Mouse (Mus musculus) midbrain, embryonic 16.5 days (tissue): ENCODE measurements around the gene Gpr84. TPM values are rescaled to one million over a fixed set of nuclear protein-coding genes. Genes with fewer than 3 reads are reported as not detected.

ENCODE experiments used
- ATAC-seq: fragments of 200-750 bp; cut with Nextera tagmentation; 2 replicates; pipeline ENCODE4 v1.8.0; 2017; ENCODE audit warnings: moderate TSS enrichment
- H3K27ac ChIP-seq: fragments of 300-500 bp; sonication (generic); 2 replicates; pipeline ENCODE4 v1.5.1; 2014; ENCODE audit warnings: mild to moderate bottlenecking, low read length, mixed read lengths
- H3K27me3 ChIP-seq: fragments of 300-500 bp; sonication (generic); 2 replicates; pipeline ENCODE4 v1.6.1; 2014; ENCODE audit warnings: low read depth, low read length, mixed read lengths; ENCODE audit not compliant: control insufficient read depth, insufficient read depth
- H3K36me3 ChIP-seq: fragments of 300-500 bp; sonication (generic); 2 replicates; pipeline ENCODE4 v1.6.1; 2014; ENCODE audit warnings: mild to moderate bottlenecking, low read length, moderate library complexity, mixed read lengths; ENCODE audit not compliant: control insufficient read depth, insufficient read depth
- H3K4me1 ChIP-seq: fragments of 300-500 bp; sonication (generic); 2 replicates; pipeline ENCODE4 v1.6.1; 2014; ENCODE audit warnings: mild to moderate bottlenecking, low read length, mixed read lengths; ENCODE audit not compliant: control insufficient read depth, insufficient read depth
- H3K4me2 ChIP-seq: fragments of 300-500 bp; sonication (generic); 2 replicates; pipeline ENCODE4 v1.6.1; 2014; ENCODE audit warnings: mild to moderate bottlenecking, low read length, mixed read lengths
- H3K4me3 ChIP-seq: fragments of 300-500 bp; sonication (generic); 2 replicates; pipeline ENCODE4 v1.5.1; 2014; ENCODE audit warnings: low read depth, mild to moderate bottlenecking, low read length, moderate library complexity, mixed read lengths
- H3K9ac ChIP-seq: fragments of 300-500 bp; sonication (generic); 2 replicates; pipeline ENCODE4 v1.6.1; 2014; ENCODE audit warnings: low read depth, low read length, mixed read lengths
- H3K9me3 ChIP-seq: fragments of 300-500 bp; sonication (generic); replicated peaks from 2 replicates; pipeline ENCODE4 v1.6.1; 2014; ENCODE audit warnings: mild to moderate bottlenecking, low read length, mixed read lengths; ENCODE audit not compliant: control insufficient read depth, poor library complexity, severe bottlenecking
- WGBS: fragments of 180-500 bp; shearing (Covaris S2); extraction: QIAGEN DNeasy Blood & Tissue Kit; methylation state at CpG from one replicate; pipeline ENCODE4 v1.1.7; 2014; 5-methylcytosine and 5-hydroxymethylcytosine counted together
- polyA plus RNA-seq: library from polyadenylated mRNA; unstranded; fragments of >200 nt; fragmentation: Nextera tagmentation; extraction: Ambion mirVana; gene quantifications from 2 replicates; pipeline ENCODE4 v1.2.1, GENCODE M21; 2015

The Gpr84 gene
- polyA plus RNA-seq, 1 experiment from 2014 or later: 0.64 TPM

DNA sequence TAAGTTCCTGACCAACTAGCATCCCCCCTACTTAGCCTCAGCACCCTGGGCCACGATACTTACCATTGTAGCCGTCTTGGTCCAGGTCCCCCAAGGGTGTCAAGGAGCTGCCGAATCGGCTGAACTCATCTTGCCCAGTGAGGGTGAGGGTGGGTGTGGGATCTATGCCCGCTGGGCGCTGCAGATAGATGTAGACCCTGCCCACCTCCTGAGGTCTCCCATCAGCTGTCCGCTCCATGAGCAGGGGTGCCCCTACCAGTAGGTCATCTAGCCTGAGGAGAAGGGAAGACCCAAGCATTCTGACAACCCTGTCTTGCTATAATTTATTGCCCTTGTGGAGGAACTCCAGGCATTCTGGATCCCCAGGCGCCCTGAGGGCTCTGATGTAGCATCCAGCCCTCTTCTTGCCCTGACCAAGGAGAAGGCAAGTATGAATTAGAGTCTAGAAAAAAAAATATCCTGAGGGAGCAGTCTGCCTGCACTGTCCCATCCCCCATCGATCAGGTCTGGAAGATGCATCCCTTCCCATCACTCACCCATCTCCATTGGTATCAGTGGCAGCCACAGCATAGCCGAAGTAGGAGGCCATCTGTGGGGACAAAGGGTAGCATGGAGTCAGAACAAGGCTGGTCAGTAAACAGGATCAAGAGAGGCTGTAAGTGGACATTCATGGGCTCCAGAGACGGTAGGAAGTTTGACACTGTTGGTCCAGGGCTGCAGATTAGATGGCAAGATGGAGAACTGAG is 43.3 kb upstream of the Gpr84 start:
- no peak overlapping the region for H3K9ac ChIP-seq
- ATAC-seq: no peak
- H3K4me3 ChIP-seq: no peak overlapping the region
- no peak overlapping the region for H3K4me2 ChIP-seq
- H3K9me3 ChIP-seq: no peaks in the 10 kb centered on the region
- no peak overlapping the region for H3K27ac ChIP-seq
- WGBS: 94% methylated on average over 11 of the region's 11 CpGs
- H3K36me3 ChIP-seq: no peaks in the 10 kb centered on the region
- no peaks in the 10 kb centered on the region for H3K4me1 ChIP-seq
- H3K27me3 ChIP-seq: no peaks in the 10 kb centered on the region

DNA sequence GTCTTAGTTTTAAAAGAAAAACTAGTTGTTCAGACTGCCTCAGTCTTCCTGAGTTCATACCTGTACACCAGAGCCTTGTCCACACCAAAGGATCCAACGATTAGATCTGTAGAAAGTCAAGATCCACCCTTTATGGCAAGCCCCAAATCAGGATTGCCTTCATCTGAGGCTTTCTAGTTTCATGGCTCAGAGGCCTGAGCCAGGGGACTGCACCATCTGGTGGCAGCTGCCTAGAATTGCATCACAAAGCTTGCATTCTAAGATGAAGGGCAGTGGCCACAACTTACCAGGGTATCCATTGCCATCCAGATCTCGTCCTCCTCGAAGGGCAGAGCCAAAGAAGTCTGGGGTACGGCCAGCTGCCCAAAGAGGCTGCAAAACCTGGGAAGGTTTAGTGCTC is 42.4 kb upstream of the Gpr84 start:
- Histone ChIP-seq H3K4me1 (no peaks in the 10 kb centered on the region), H3K36me3 (no peaks in the 10 kb centered on the region), H3K9ac (no peak overlapping the region), H3K4me2 (no peak overlapping the region), H3K27me3 (no peaks in the 10 kb centered on the region), H3K4me3 (no peak overlapping the region), H3K27ac (no peak overlapping the region), H3K9me3 (no peaks in the 10 kb centered on the region)
- WGBS: 39% methylated on average over 4 of the region's 4 CpGs
- ATAC-seq: no peak

DNA sequence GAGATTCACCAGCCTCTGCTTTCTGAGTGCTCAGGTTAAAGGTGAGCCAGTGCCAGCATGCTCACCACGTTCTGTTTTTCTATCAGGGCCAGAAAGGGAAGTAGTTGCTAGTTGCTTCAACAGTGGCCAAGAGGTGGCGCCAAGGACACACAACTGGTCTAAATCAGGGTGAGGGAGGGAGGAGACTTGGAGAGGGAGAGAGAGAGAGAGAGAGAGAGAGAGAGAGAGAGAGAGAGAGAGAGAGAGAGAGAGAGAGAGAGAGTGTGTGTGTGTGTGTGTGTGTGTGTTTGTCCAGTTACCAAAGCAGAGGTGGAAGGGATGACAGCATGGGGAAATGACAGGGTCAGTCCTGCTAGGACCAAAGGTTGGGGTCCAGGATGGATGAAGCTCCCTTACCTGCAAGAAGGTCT is 36.9 kb upstream of the Gpr84 start:
- Histone ChIP-seq H3K4me1 (0 out of 2 replicates have a peak, but pooled peaks cover 2% of the 10 kb centered on the region), H3K9me3 (no peaks in the 10 kb centered on the region), H3K4me3 (no peak overlapping the region), H3K27ac (no peak overlapping the region), H3K36me3 (no peaks in the 10 kb centered on the region), H3K4me2 (no peak overlapping the region), H3K9ac (no peak overlapping the region), H3K27me3 (no peaks in the 10 kb centered on the region)
- 0% methylated on average over 2 of the region's 2 CpGs for WGBS
- no peak for ATAC-seq

DNA sequence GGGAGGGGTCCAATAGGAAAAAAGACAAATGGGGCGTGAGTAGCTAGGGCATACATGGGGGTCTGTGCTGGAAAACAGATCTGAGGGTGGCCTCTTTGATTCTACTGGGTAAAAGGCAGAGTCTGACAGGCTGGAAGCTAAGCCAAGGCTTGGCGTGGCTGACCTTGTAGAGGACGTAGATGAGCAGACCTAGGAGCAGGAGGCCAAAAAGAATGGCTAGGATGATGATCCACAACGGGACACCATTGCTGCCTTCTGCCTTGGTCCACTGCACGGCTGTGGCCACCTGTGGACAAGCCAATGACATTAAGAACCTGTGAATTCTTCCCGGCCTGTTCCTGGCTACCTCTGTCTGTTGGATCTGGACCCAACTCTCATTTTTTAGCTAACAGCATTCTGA is 35.4 kb upstream of the Gpr84 start:
- no peak overlapping the region for H3K9ac ChIP-seq
- no peak overlapping the region for H3K4me2 ChIP-seq
- H3K4me3 ChIP-seq: no peak overlapping the region
- no peaks in the 10 kb centered on the region for H3K9me3 ChIP-seq
- H3K27ac ChIP-seq: no peak overlapping the region
- 85% methylated on average over 6 of the region's 6 CpGs for WGBS
- no peaks in the 10 kb centered on the region for H3K27me3 ChIP-seq
- ATAC-seq: no peak
- no peaks in the 10 kb centered on the region for H3K36me3 ChIP-seq
- peaks cover 5% of the 10 kb centered on the region for H3K4me1 ChIP-seq

DNA sequence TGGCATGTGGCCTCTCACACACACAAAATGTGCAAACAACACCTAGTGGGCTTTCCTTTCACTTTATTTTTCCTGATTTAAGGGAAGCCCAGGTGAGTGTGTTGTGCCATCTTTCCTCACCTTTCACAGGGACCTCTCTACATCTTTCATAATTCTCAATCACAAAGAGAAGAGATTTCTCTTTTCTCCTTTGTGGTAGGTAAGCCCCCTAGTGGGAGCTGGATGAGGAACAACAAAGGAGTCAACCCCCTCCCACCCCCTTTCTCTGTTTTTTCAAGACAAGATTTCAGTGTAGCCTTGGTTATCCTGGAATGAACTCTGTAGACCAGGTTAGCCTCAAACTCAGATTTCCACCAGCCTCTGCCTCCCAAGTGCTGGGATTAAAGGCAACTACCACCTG is 33.1 kb upstream of the Gpr84 start:
- Histone ChIP-seq H3K9ac (no peak overlapping the region), H3K4me3 (no peak overlapping the region), H3K27me3 (no peaks in the 10 kb centered on the region)

DNA sequence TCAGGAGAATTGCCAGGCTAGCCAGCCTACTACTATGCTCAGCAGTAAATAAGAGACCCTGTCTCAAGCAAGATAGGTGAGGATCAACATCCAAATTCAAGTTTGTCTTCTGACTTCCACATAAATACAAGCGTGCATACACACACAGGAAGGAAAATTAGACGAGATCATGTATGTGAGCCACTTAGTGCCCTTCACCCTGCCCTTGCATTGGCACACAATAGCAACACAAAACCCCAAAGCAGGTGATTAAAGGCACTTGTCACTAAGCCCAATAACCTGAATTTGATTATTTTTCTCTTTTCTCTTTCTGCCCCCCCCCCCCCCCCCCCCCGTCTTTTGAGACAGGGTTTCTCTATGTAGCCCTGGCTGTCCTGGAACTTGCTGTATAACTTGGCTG is 32.6 kb upstream of the Gpr84 start:
- WGBS: 74% methylated on average over 2 of the region's 3 CpGs
- Histone ChIP-seq H3K9me3 (no peaks in the 10 kb centered on the region), H3K36me3 (no peaks in the 10 kb centered on the region), H3K27ac (no peak overlapping the region), H3K4me1 (peaks cover 19% of the 10 kb centered on the region), H3K4me2 (no peak overlapping the region), H3K9ac (no peak overlapping the region), H3K27me3 (no peaks in the 10 kb centered on the region), H3K4me3 (no peak overlapping the region)
- no peak for ATAC-seq

More for the DNA sequence above, 33.1 kb upstream of the Gpr84 start:
- Histone ChIP-seq H3K36me3 (no peaks in the 10 kb centered on the region), H3K4me1 (peaks cover 19% of the 10 kb centered on the region), H3K27ac (no peak overlapping the region), H3K4me2 (no peak overlapping the region), H3K9me3 (no peaks in the 10 kb centered on the region)
- no peak for ATAC-seq

DNA sequence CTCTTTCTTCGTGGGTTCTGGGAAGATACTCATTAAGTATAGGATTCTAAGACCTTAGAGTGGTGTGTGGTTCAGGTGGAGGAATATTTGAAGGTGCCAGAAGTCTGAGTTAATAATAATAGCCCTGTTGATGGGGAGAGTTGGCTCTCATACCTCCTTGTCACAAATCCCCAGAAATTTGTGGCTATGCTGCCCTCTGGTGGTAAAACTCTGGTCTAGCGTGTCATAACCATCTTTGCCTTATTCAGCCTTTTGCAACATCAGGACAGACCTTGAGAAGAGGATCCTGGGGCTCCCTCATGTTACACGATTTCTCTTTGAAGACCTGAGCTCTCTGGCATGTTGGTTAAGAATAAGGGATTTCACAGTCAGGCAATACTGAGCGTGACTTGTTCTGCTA is 32.0 kb upstream of the Gpr84 start:
- H3K4me3 ChIP-seq: no peak overlapping the region
- H3K4me1 ChIP-seq: peaks cover 19% of the 10 kb centered on the region
- no peak for ATAC-seq
- no peaks in the 10 kb centered on the region for H3K9me3 ChIP-seq
- H3K27ac ChIP-seq: no peak overlapping the region
- no peaks in the 10 kb centered on the region for H3K36me3 ChIP-seq
- H3K9ac ChIP-seq: no peak overlapping the region
- H3K27me3 ChIP-seq: no peaks in the 10 kb centered on the region
- 16% methylated on average over 4 of the region's 4 CpGs for WGBS
- no peak overlapping the region for H3K4me2 ChIP-seq

DNA sequence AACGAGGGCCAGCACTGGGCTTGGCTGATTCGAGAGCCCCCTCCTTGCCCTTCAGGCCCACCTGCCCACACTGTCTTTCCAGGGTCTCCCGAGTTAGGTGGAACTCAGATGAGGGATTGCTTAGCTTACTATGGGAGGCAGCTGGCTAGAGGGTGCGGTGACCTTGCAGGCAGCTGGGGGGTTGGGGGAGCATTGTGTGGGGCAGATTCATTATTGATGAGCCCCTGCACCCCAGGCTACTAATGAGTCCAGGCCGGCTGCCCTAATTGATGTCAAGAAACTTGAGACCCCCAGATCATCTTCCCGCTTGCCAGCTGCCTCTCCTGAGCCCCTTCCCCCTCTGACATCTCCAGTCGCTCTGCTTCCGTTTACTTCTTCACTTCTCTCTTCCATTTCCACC is 31.1 kb upstream of the Gpr84 start:
- Histone ChIP-seq H3K36me3 (no peaks in the 10 kb centered on the region), H3K4me2 (peak overlapping the region; percentile 78; the same call in 1 of the 2 replicates)

DNA sequence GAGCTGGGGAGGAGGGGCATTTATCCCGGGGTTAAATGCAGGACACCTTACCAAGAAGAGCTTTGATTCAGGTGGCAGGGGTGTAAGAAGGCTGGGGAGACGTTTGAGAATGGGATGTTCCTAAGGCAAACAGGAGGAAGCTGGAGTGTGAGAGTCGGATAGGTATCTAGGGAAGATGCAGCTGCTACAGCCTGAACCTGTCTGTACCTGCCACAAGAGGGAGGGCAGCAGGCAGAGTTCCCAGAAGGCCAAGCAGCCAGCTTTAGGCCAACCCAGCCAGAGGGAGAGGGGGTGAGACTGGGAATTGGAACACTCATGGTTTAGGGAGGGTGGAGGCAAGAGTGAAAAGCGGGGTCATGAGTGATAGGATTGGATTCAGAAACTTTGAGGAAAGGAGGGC is 30.4 kb upstream of the Gpr84 start:
- no peaks in the 10 kb centered on the region for H3K9me3 ChIP-seq
- no peaks in the 10 kb centered on the region for H3K27me3 ChIP-seq
- H3K4me2 ChIP-seq: peak overlapping the region; percentile 78
- no peaks in the 10 kb centered on the region for H3K36me3 ChIP-seq
- peak overlapping the region; percentile 65 for H3K4me3 ChIP-seq
- H3K4me1 ChIP-seq: peaks cover 19% of the 10 kb centered on the region
- H3K9ac ChIP-seq: peak overlapping the region; percentile 81; the same call in 1 of the 2 replicates
- WGBS: 22% methylated on average over 4 of the region's 4 CpGs
- no peak overlapping the region for H3K27ac ChIP-seq
- ATAC-seq: peak; percentile 2; the same call in 1 of the 2 replicates

More for the DNA sequence above, 31.1 kb upstream of the Gpr84 start:
- Histone ChIP-seq H3K9me3 (no peaks in the 10 kb centered on the region), H3K9ac (peak overlapping the region; percentile 28; the same call in 1 of the 2 replicates), H3K27me3 (no peaks in the 10 kb centered on the region), H3K4me3 (no peak overlapping the region), H3K27ac (no peak overlapping the region), H3K4me1 (peaks cover 19% of the 10 kb centered on the region)
- 51% methylated on average over 8 of the region's 8 CpGs for WGBS
- ATAC-seq: no peak
